Mouse (Mus musculus): ENCODE data around the gene Enpp1.
"Not testable (repeated sequence)": the region's sequence is repeated elsewhere in the genome, so short reads cannot be mapped to it uniquely, and the experiment has no call there.

The Enpp1 gene

DNA sequence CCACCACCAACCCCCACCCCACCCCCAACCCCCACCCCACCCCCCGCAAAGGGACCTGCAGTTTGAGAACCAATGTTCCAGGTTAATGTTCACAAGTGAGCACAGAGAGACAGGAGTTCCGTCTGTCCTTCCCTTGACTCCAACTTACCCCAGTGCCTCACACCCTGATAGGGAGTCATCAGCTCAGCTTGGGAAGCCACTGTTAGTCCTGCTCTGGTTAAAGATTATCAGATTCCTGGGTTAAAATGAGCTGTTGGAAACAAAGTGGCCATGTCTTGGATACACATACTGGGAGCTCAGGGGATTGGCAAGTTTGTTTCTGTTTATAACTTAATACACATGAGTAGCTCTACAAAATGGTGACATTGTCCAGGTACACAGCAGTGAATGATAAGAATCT lies 75.0 kb downstream of the Enpp1 start:
- DNase-seq, result no peak

DNA sequence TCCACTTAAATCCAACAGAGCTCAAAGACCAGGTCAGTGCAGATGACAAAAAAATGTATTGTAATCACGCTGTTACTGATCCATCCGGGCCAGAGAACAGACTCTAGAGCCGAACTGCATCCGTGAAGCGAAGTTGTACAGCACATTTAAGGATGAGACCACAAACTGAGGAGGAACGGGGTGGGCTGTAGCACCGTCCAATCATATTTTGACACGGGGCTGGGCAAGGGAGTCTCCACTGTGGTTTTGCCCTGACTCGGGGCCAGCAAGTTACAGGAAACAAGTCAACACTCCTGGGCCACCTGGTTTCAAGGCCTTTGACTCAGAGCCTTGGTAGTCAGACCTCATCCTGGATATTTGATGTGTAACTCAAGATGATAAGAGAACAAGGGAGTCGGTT lies 76.1 kb downstream of the Enpp1 start:
- DNase-seq, result peak; percentile 49 to 62

DNA sequence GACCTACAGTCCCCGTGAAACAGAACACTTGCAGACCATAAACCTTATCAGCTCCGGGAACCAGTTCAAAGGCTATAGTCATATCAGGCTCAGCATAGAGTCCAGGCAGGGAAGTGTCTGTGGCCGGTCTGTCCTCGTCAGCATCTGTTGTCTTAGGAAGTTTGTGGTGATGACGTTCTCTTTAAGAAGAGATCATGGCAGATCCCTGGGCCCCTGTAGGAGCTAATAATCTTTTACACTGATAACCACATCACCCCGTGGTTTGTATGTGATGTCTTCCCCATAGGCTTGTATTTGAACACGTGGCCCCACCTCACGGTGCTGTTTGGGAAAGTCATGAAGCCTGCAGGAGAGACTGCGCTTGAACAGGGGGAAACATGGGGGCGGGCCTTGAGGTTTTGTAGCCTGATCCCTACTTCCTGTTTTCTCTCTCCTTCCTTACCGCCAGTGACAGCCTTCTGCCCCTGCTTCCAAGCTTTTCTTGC lies 76.6 kb downstream of the Enpp1 start:
- DNase-seq, result peak; percentile 61 to 66

DNA sequence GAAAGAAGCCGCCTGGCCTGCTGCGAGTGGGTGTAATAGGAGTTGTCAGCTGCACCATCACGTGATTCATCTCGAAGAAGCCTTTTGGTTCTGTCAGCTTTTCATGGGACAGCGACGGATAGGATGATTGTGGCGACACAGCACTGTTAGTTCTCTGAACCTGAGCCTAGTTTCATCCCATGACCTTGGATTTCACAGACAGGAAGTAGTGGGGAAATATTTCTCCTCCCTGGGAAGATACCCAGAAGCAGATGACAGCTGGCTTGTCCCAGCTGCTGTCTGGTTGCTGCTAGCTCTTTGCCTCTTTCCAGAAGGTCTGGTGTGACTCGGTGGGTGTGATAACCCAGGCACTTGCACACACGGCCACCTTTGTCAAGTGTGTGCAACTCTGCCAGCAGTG lies 77.7 kb downstream of the Enpp1 start:
- no peak for DNase-seq

DNA sequence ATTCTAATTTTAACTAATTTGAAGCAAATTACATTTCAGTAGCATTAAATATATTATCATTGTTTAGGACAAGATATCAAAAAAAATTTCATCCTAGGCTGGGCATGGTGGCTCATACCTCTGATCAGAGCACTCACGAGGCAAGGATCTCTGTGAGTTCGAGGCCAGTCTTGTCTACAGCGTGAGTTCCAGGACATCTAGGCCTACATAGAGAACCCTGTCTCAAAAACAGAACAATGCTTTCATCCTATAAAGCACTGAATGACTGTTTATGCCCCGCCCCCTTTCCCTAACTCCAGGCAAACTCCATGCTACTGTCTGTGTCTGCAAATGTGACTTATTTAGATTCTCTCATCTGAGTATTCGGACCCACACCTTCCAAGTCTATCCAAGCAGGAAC lies 80.8 kb downstream of the Enpp1 start:
- DNase-seq, result no peak

DNA sequence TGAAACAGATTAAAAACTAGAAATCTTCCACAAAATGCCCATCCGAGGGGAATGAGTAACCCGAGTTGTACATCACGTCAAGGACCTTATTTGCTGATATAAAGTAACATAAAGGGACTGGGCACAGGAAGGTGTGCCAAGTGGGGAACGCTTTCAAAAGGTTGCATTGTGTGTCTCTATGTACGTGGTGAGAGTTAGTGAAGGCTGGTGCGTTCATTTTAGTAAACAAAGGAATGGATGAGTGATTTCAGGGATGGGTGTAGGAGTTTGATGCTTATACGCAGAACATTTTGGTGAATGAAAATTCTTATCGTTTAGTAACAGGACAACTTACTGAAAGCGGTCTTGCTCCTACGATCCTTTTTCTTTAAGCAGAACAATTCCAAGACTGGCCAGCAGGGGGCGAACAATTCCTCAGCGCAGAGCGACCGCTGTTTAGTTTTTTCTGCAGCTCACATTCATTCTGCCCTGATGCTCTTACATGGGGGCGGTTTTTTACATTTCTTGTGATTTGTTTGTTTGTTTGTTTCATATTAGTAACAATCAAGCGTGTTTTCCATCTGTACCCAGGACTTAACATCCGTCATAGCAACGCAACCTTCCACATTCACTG lies 81.4 kb downstream of the Enpp1 start:
- peak; percentile 59 to 72 for DNase-seq

DNA sequence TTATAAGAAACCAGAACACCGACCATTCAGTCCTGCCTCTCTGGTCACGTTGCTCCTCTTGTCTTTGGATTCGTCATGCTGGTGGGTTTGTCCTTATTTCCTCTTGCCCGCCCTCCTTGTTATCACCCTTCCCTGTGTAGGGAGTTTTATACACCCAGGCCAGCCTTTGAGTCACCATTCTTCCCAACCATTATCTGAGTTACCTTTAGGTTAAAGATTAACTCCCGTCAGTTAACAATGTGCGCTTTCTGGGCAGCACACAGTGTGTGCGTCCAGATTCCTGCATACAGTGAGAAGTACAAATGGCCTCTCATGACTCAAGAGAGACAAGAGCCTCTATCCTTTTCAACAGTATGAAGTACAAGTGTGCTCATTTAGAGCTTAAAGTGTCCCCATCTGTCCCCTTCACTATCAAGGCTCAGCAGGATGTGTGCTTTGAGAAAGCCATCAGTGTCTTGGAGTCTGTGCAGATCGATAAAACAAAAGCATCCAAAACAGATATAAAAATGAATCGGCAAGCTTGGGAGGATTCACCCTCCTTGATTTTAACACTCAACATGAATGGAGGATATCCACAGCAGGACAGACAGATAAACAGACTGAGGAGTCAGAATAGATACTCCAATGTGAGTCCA lies 82.8 kb downstream of the Enpp1 start:
- no peak for DNase-seq

DNA sequence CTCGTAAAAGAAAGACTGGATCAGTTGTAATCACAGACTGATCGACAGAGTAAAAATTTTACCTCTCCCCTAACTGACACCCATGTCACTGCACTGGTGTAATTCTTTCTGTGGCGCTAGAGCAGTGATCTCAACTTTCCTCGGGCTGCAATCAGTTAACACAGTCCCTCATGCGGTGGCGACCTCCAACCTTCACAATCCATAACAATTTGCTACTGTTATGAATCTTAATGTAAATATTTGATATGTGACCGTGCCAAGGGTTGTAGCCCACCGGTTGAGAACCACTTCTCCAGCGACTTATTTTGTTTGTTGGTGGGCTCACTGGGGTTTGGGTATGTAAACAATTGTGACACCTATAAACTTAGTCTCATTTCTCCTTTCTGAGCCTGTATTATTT lies 83.5 kb downstream of the Enpp1 start:
- DNase-seq, result no peak

DNA sequence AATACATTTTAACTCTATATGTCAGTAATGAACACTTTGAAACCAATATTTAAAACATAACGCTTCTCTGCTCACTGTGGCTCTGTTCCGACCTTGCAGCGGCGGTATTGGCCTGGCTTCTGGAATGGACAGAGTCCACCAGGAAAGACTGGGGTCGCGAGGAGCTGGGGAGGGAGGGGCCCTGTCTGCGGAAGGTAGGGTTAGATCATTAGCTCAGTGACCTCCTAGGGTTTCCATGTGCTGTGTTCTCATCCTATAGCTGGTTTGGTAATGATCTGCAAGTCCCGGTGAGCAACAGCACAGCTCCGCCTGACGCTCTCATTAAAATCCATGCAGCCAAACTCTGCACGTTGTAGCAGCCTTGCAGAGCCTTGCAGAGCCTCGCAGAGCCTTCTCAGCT lies 84.7 kb downstream of the Enpp1 start:
- no peak for DNase-seq

DNA sequence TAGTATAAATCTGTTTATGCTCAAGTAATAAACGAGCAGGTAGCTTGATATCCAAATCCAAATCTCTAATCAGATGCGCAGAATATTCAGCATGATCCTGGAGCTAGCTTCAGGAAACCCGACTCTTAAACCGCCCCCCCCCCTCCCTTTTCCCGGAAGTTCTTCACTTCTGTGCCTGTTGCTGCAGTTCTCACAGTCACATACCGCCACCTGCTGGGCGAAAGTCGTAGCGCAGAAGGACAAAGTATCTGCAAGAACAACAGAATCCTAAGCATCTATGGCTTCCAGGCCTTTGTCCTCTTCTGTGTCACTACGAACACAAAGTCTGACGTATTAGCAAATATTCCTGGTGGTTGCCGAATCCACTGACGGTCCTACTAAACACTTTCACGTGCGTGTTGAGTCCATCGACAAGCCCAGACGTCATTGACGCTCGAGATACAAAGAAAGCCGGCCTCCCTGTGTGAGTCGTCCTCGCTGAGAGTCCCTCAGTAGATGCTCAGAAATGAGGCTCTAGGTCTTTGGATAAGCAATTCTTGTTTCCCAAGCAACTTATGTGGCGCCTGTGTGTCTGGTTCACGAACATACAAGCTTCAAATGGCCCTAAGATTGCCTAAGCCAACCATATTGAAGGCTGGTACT lies 86.8 kb downstream of the Enpp1 start:
- peak; percentile 81 to 90 for DNase-seq

DNA sequence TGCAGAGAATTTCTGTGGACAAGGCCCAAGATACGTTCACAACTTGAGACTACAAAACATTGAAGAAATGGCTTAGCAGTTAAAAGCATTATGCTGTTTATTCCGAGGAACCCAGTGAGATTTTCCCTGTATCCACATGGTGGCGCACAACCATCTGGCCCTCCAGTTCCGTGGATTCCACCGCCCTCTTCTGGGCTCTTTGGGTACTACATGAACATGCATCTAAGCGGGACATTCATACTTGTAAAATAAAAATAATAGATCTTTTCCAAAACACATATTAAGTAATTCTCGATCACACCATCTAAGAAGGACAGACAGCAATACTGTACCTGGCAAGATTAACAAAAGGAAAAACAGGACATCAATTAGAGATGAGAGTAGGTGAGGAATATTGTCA lies 89.4 kb downstream of the Enpp1 start:
- DNase-seq, result peak; percentile 68 to 82

DNA sequence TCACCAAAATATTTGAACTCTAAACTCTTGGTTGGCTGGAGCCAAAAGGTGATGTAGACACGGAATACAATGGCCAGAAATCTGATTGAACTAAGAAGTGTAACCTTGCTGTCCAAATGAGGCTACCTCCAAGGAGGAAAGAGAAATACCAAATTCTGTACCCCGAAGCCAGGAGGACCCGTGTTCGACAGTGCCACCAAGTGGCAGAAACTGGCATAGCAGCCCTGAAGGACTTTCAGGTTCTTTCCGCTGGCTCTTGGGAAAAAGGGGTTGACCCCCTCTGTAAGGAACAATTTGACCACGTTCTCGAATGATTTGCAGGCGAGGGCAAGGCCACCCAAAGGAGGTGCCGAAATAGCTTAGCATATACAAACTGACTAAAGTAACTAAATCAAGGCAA lies 90.4 kb downstream of the Enpp1 start:
- peak; percentile 57 to 69 for DNase-seq

DNA sequence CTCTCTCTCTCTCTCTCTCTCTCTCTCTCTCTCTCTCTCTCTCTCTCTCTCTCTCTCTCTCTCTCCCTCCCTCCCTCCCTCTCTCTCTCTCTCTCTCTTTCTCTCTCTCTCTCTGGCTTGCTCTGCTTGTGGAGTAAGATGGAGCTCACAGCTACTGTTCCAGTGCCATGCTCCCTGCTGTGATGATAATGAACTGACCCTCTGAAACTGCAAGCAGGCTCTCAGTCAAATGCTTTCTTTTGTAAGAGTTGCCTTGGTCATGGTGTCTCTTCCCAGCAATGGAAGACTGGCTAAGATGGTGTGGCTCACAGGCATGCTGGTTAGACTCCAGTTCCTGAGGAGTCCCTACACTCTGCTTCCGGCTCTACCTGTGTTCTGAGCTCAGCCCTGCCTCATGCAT lies 95.4 kb downstream of the Enpp1 start:
- not testable (repeated sequence) for DNase-seq

DNA sequence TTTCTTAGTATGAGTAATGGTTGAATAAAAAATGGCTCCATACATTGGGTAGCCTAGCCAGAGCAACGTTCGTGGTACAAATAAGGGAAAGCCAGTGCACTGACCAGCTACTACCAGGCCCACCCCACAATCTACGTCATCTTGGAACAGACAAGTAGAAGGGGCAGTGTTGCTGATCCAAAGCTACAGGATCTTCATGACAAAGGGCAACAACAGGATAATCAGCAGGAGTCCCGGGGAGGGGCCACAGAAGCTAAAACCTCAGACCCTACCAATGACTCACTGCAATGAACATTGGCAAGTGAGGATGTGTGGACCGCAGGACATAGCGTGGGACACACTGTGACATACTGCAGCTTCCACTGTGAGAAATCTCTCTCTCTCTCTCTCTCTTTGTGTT lies 96.2 kb downstream of the Enpp1 start:
- no peak for DNase-seq

DNA sequence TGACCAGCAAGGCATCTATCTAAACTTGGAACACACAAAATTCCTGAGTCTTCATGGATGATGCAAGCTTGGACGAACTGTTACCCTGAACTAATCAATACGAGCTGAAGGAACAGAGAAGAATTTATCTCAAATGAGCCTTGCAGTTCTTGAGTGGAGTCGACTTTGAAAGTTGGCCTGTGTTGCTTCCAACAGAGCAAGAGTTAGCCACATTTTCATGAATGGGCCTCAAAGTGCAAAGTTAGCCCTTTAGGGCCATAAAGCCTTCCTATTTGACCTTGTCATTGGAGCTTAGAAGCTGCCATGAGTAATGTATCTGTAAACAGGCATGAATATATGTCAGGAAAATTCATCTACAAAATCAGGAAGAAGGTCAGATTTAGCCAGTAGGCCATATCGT lies 97.2 kb downstream of the Enpp1 start:
- DNase-seq, result no peak

DNA sequence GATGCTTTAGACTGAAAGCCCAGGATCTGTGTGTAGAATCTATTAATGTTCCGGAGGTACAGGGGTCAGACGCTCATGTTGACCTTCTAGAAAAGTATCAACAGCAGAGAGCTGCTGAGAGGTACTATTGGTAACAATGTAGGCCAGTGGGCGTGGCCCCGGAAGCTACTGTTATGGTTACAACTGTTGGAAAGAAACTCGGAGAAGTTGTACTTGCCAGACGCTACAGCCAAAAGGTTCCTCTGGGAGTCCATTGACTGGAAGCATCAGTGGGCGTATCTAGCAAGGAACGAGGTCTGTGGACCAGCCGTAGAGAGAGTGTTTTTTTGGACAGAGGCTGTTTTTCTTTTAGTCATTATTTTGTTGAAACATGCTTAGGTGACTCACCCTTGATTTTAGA lies 102.2 kb downstream of the Enpp1 start:
- DNase-seq, result no peak

DNA sequence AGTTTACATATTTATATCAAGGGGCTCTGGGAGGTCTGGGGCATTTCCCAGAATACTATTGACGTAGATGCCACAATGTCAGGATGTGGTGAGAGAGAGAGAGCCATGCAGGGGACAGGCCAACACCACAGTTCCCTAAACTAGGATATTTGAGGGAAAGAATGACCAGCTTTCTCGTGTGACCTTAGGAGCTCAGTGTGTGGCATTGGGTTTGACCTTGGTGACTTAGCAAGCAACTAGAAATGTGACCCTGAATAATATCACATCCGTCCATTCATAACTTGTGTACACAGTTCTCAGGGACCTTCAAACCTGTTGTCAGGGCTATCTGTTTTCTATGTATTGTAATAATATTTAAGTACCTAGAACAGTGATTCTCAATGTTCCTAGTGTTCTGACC lies 102.8 kb downstream of the Enpp1 start:
- DNase-seq, result no peak

DNA sequence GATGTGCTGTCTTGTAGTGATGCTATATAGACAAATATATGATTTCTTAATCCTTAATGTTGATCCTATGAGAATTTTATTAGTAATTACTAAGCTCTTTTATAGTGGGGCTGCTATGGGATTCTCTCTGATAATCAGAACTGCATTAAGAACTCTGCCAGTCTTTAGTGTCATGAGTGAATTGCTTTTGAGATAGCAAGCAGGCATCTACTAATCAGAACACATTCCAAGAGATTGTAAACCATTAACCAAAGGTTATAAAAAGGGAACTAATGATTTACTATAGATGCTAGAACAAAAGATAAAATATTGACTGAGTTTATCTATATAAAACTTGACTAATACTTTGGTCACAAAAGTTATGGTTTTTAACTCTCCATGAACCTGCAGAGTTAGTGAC lies 108.2 kb downstream of the Enpp1 start:
- no peak for DNase-seq

DNA sequence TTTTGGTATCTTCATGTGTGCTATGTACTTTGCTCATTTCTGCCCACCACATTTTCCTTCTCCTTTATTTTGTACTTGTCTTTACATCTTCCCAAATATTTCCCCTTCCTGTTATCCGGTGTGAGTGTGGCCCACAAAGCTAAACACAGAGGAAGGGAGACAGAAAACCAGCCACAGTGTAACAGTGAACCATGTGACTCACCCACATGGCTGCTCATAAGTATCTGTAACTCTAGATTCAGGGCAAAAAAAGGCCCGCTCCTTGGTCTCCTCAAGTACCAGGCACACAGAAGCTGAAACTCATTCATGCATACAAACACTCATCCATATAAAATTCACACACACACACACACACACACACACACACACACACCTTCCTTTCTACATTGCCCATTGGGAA lies 108.9 kb downstream of the Enpp1 start:
- DNase-seq, result no peak

DNA sequence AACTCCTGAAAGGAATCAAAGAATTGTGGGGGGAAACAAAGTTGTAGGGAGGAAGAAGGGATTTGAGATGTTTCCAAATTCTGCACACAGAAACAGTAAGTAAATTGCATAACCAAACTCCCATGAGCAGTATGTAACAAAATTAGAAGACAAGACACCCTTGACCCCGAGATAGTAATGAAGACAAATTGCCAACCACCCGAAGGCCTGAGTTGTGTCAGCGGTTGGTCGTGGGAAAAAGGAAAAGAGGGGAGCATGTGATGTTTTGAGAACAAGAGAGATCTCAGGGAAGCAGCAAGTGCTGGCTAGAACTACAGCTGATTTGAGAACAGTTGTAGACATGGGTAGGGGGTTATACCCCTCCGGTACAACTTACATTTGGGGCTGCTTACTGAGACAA lies 112.2 kb downstream of the Enpp1 start:
- no peak for DNase-seq

DNA sequence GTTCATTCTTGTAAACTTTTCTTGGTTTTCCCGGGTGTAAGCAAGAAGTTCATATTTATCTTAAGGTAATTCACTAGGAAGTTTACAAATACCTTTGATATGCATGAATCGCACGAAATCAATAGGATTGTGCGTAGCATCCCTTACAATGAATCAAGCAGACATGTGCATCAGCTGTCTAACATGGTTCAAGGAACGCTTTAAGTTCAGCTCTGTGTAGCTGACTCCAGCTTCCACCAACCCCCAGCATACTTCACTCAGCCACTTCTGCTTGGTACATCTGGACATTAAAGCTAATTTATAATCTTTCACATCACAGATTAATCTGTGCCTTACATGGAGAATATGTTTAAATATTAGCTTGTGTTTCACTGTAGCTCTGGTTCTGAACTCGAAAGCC lies 113.3 kb downstream of the Enpp1 start:
- DNase-seq, result no peak

DNA sequence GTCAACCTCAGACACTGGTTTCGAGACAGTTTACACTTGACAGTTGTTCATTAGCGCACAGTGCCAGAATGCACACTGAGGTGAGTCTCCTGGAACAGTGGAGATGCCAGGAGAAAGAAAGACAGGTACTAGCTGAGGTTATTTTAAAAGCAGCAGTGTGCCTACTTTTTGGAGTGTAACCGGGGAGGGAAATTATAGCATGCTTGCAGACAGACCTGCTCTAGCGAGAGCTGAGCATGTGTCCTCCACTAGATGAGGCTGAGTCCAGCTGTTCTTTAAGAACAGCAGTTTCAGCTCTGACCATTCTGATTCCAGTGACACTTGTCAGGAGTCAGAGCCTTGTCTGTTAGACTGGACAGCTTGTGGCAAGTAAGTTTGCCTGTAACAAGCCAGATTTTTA lies 114.2 kb downstream of the Enpp1 start:
- no peak for DNase-seq

DNA sequence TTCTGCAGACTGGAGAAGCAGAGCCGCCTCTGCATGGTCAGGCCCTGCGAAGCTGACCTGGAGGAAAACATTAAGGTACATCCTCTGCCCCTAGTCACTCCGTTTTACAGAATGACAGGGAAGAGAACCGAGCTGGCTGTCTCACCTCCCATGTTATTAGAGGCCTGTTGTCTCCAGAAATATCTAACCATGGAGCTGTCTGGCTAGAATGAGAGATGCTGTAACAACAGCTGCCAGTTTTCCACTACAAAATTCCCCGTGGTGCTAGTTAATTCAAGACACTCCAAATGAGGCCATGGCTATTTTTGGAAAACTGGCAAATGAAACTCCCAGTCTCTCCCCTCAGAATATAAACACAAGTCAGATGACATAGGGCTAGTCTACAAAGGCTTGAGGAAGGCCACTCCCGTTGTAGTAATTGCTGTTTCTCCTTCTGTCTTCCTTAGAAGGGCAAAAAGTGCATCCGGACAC lies 115.1 kb downstream of the Enpp1 start:
- DNase-seq, result no peak

Measured in thymus, postnatal 36 days (tissue).